Mouse (Mus musculus) frontal cortex, adult 2 months (tissue): Measurements from ENCODE around the gene Nmb. TPM values are rescaled to one million over a fixed set of nuclear protein-coding genes. Genes with fewer than 3 reads are reported as not detected.

ENCODE experiments used
- DNase-seq, 2 experiments: peaks; one replicate each; pipeline ENCODE4 v3.0.0; 2022; ENCODE audit warnings: low spot score in 1 of 2; ENCODE audit errors: extremely low spot score in 1 of 2
- polyA plus RNA-seq: library from polyadenylated mRNA; depleted of rRNA; stranded (reverse); fragments of >200 nt; gene quantifications from 2 replicates; pipeline ENCODE4 v1.2.3, GENCODE M21; 2012

Gene Nmb
- polyA plus RNA-seq, 1 experiment: 74.1 TPM

DNA sequence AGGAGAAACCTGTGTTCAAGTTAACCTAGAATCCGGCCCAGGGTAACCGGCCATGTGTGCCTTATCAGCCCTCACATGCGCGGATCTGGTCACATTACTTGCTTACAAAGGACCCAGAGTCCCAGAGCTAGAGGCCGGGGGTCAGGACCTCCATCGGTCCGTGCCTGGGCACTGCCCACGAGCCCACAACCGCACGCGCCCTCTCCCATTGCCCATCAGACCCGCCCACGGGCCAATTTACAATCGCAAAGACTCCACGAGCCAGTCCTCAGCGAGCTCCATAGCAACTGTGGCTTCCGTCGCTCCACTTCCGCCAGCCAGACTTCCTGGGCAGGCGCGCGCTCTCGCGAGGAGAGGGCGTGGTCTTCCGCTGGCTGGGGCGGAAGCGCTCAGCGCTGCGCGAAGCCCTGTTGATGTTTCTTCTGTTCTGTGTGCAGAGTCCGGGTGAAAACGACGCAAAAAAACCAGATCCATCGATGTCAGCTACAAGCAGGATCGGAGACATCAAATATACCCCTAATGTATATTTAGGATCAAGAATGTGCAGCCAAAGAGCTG is 3.9 kb downstream of the Nmb start, which contains the start of gene Wdr73:
TSS of gene Wdr73 (minus strand) at position 326 of the 558 bp plus-strand sequence.
- peak; percentile 83 to 91 for DNase-seq

DNA sequence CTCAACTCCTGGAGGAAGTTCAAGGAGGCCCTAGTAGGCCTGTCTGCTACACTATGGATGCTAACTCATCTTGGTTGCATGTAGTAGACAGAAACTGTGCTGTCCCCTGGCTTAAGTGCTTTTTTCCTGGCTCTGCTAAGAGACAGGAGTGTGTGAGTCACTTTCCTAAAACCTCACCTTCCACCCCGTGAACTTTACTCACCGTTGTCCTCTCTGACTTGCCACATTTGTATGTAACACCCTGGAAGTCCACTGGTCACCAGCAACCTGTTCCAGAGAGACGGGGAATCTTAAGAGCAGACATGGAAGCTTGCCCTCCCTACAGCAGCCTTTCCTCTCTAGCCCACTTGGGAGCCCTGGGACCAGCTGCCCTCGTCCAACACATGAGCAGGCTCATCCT is 7.2 kb downstream of the Nmb start:
- no peak for DNase-seq

DNA sequence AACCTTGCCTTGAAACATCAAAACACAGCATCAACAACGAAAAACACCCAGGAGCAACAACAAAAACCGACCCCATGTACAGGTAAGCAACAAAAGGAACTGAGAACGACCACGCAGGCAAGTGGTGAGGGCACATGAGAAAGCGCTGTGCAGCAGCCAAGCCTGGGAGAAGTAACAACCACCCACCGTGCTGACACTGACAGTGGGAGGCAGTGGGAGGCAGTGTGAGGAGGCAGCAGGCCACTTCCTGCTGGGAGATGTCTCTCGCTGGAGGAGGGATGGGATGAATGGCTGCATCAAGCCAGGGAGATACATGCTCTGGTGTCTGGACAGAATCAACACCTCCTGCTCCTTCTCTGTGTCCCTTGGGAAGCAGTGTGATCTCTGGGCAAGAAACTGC is 7.7 kb downstream of the Nmb start:
- peak in 1 of 2 experiments; percentile 53 for DNase-seq

DNA sequence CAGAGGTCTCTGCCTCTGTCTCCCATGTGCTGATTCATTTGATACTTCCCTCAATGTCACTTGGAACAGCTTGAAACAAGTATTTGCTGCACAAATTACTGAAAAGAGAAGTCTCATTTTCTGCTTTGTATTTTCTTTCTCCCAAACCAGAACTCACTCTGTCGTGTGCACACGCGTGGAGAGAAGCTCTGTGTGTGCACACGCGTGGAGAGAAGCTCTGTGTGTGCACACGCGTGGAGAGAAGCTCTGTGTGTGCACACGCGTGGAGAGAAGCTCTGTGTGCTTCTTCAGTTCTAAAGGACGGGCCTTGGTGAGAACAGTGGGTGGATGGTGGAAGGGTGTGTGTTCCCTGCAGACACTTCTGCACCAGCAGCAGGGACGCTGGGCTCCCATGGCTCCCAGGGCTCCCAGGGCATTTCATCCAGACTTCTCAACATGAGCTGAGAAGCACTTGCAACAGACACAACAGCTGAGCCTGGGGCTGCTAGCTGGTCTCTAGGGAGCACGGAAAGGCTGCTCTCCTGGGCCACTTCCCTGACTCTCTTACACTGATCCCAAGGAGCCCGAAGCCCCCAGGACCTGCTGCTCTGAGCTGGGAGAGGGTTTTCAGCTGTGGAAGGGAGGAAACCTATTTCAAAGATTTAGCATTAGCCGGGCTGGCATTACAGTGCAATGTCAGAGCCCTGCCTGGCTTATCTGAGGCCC is 9.9 kb downstream of the Nmb start:
- no peak for DNase-seq

DNA sequence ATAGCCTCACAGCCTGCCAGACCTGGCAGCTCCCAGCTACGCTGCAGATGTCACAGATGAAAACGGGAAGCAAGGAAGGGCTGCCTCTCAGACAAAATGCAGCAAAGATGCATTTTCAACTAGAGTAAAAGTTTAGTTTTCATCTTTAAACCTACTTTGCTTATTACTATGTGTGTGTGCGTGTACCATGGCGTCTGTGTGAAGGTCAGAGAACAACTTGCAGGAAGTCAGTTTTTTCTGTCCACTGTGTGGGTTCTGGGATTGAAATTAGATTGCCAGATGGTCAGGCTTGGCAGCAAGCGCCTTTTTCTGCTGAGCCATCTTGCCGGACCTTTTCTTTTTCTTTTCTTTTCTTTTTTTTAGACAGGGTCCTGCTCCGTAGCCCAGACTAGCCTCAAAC is 10.7 kb downstream of the Nmb start:
- no peak for DNase-seq

DNA sequence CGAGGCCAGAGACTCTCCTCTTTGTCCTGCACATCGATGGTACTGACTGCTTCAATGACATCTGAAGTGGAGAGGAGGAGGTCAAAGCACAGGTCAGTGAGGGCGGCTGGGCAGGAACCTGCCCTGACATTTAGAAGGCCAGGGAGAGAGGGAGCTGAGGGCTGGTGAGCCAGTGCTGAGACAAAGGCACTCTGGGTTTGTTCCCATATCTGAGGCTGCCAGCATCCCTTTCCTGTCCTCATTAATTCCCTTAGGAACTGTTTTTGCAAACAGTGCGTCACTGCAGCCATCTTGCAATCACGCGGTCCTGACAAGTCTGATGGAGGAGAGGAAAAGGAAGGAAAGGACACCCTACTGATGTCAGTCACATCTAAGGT is 11.1 kb downstream of the Nmb start:
- DNase-seq: no peak

DNA sequence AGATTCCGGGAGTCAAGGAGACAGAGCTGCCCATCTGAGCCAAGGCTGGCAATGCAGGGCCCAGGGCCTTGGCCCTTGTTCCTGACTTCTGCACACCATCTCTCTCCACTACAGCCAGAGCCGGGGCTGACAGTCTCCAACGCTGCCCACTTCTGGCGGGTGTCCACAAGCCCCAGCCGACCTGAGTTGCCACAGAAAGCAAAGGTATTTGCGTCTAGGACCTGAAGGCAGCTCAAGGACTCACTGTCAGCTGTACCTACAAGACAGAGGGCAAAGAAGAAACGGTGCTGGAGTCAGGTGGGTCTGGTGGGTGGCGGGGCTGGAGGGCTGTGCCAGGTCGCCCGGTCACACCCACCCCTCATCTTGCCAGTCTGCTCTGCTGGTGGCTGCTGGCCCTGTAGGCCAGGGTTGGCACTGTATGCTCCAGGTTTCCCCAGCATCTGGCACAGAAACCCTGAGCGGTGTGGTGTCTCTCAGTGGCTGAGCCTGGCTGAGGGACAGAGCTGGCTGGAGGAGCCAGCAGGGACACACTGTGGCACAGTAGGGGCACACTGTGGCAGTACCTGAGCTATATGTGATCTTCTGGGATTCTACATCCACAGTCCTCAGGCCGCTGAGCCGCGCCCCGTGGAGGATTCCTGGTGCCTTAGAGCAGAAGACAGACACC is 11.7 kb downstream of the Nmb start:
- DNase-seq: no peak

DNA sequence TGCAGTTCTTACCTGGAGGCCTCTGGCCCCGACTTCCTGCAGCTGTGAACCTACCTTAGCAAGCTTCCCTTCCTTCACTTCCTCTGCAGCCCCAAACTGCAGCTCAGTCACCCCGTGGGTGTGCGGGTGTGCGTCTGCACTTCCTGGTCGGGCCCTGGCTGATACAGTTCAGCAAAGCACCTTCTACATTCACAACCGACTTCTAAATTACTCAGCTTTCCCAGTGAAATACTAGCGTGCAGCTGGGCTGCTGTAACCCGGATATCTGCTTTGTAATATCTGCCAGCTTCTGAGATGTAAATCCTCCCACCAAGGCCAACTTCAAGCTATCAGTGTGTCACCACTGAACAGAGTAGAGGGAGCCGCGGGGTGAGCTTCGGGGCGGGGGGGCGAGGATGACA is 15.0 kb downstream of the Nmb start:
- DNase-seq: peak in 1 of 2 experiments; percentile 23

DNA sequence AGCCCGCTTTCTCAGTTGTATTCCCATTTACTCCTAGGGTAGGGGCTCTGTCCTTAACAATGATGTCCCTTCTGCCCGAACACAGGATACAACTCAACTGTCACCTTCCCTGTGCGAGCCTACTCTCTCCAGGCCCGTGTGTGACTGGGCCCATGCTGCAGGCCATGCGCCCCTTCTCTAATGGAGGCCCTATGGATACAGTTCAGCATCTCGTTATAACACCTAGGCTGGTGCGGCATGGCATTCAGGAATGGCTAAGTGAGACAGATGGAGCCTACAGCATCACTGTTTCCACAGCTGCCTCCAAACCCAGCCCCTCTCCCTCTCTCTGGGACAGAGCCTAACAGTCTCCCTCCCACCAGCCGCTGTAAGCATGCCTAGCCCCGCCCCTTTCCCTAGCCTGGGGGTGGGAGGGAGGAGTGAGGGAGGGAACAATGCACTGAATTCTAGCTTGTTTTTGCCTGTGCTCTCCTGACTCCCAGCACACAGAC is 15.8 kb downstream of the Nmb start:
- DNase-seq: peak in 1 of 2 experiments; percentile 62

DNA sequence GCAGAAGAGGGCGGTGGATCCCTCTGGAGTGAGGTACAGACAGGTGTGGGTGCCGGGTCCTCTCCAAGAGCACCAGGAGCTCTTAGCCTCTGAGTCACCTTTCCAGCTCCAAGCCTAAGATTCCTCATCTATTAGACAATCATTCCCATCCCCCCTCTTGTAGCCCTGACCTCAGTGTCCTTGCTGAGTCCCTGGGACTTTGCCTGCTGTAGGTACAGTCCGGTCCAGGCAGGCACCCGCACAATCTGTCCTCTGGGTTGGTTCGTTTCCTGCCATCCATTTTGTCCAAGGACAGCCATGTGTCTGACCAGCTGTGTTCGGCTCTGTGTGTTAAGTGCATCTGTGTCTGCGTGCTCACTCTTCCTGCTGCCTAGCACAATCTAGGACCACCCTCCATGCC is 16.3 kb downstream of the Nmb start:
- no peak for DNase-seq

DNA sequence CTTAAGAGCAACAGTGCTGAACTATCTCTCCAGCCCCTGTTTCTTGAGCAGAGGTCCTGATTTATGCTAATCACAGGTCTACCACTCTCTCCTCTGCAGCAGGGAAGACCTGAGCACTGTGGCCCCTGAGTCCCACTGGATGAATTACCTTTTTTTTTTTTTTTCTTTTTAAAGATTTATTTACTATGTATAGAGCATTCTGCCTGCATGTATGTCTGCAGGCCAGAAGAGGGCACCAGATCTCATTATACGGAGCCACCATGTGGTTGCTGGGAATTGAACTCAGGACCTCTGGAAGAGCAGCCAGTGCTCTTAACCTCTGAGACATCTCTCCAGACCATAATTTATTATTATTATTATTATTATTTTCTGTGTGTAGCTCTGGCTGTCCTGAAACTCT is 19.2 kb downstream of the Nmb start:
- DNase-seq: no peak

DNA sequence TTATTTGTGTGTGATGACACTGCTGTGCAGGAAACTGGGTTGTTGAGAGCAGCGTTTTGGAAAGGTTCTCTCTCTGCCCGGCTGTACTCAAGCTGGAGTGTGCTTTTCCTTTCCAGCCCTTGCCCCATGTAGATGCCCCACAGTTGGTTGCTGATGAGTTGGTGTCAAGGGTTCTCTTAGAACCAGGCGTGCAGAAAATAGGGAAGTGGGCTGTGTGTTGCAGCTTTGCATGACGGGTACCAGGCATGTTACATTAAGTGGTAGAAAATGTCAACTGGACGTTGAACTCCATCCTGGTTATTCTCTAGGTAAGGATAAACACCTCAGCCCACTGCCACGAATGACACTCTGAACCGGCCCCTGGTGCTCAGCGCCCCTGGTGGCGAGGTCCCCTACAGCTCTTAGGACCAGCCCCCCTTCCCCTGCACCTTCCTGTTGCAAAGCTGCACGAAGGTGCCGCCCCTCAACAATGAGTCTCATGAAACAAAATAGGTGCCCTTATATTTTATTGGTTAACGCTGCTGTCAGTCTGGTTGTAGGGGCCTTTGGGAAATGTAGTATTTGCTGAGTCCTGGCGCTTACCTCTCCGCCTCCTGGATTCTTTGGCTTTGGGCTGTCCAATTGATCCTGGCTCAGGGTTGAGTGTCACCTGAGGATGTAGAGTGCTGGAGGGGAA is 21.9 kb downstream of the Nmb start:
- peak; percentile 75 to 83 for DNase-seq

DNA sequence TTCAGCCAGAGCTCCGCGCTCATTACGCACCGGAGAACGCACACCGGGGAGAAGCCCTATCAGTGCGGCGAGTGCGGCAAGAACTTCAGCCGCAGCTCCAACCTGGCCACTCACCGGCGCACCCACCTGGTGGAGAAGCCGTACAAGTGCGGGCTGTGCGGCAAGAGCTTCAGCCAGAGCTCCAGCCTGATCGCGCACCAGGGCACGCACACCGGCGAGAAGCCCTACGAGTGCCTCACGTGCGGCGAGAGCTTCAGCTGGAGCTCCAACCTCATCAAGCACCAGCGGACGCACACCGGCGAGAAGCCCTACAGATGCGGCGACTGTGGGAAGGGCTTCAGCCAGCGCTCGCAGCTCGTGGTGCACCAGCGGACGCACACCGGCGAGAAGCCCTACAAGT is 29.1 kb downstream of the Nmb start:
- no peak for DNase-seq

DNA sequence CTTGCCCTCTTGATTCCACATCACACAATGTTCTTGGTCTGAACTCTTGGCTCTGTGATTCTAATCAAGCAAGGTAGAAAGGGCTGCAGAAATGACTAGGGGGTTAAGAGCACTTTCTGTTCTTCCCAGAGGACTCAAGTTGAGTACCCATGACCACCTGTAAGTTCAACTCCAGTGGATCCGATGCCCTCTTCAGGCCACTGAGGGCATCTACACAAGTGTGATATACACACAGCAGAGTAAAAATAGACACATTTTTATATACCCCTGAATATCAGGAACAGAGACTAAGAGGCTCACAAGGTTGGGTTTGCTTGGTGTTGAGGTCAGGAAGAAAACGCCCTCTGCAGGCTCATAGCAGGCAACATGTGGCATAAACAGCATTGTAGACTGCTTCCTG is 31.2 kb downstream of the Nmb start:
- no peak for DNase-seq

DNA sequence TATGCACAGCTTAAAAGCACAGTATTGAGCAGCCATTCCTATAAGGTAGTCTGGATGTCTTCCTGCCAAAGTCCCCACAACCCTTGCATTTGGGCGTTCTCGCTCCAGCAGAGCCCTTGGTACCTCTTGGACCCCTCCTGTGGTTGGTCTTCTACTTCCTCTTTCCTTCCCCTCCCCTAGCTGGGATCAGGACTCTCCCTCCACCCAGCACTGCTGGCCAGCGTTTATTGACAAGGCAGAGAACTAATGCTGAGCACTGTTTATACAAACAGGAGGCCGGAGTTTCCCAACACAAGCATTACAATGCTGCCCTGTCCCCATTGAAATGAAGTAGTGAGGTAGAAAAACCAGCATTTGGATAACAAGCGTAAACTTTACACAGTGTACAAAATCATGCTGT is 31.8 kb downstream of the Nmb start:
- DNase-seq: no peak

DNA sequence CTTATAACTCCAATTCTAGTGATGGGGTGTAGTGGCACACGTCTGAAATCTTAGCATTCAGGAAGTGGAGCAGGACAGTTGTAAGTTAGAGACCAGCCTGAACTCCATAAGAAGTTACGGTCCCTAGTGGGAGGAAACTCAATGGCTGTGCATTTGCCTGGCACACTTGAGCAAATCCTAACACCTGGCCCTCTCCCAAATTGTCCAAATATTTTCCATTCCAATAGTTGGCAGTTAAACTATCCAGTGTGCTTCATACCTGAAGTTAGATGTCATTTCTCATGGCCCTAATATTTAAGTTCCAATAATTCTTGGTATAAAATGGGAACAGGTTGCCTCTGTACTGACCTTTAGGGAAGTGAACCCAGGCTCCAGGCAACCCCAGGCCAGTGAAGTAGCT is 36.2 kb downstream of the Nmb start:
- no peak for DNase-seq

DNA sequence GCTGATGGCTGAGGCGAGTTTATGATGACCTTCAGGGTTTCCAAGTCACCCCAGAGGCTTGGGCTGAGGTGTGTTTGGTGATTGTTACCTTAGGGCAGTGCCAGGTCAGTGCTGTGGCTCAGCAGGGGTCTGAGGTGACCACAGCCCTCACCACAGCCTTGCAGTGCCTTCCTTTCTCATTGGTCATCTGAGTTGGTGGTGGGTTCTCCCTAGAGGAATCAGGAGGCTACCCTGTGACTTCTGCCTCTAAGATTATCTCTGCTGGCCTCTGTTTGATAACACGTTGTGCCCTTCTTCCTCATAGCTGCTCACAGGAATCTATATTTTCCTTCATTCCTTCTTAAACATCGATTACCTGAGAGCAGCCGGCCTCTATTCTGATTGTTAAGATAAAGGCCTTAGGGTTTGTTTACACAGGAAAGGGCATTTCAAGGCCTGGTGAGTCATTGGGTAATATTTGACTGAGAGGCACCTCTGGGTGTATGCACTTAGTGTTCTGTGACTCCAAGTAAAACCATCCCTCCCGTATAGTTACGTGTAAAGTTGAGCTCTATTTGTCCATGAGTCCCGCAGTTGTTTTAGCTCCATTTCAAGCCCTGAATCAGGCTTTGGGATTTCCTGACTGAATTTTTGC is 38.2 kb downstream of the Nmb start:
- no peak for DNase-seq

DNA sequence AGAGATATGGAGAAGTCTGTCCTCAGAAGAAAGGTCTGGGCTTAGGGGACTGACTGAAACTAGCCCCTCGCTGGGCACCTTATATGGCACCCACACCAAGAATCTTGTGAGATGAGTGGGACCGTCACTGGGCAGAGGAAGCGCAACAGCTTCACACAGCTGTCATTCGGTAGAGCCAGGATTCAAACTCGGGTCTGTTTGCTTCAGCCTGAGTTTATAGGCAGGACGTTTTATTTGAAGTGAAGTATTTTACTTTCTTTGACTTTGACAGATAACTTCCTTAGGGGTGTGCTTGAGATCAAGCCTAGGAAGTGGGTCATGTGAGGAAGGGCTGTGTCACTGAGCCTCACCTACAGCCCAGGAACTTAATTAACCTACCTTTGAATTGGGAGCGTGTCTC is 39.4 kb downstream of the Nmb start:
- no peak for DNase-seq

DNA sequence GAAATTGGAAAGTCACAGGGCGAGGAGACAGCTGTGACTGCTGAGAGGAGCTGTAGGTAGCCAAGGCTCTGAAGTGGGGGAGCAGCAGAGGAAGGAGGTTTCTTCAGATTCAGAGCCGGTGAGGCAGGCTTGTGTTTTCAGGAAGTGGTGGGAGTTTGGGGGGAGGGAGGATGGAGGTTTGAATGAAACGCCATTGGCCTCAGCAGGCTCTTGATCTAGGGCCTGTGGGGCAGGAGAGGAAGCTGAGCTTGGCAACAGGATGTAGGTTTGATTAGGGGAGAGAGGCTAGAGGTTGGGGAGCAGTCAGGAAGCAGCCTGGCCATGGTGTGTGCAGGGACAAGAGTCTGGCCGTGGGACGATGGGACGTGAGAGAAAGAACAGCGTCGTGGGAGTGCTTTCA is 40.0 kb downstream of the Nmb start:
- peak in 1 of 2 experiments; percentile 57 for DNase-seq

DNA sequence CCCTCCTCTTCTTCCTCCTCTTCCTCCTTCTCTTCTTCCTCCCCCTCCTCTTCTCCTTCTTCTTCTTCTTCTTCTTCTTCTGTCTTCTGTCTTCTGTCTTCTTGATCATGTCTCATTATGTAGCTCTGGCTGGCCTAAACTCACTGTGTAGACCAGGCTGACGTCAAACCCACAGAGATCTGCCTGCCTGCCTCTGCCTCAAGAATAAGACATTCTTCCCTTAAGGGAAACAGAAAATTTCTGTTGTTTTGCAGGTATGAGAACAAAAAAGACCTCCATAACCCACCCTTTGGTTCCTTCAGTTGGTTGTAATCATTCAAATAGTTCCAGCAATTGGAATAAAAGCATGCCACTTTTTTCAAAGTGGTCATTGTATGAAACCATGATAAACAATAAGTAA is 40.7 kb downstream of the Nmb start:
- peak in 1 of 2 experiments; percentile 20 for DNase-seq

DNA sequence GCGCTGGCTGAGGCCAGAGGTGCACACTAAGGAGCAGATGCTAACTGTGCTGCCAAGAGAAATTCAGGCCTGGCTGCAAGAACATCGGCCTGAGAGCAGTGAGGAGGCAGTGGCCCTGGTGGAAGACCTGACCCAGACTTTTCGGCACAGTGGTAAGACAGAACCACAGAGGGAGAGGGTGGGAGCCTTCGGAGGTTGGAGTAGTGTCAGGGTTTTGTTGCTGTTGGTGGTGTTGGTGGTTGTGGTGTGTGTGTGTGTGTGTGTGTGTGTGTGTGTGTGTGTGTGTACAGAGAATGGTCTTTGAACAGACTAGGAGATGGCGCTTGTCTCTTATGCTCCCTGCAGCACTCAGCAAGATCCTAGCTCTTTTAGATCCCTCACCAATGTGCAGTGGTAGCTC is 41.4 kb downstream of the Nmb start:
- peak in 1 of 2 experiments; percentile 32 for DNase-seq
